Mouse (Mus musculus) embryonic fibroblast, embryonic 13.5 days (primary cell): ENCODE data around the gene Casr.

Source experiments
- CTCF ChIP-seq: IDR thresholded peaks from 2 replicates; pipeline ENCODE4 v1.5.1; 2011; ENCODE audit warnings: mild to moderate bottlenecking, control low read depth, low read length, moderate library complexity, borderline replicate concordance; ENCODE audit not compliant: insufficient read depth
- POLR2A ChIP-seq: IDR thresholded peaks from 2 replicates; pipeline ENCODE4 v1.6.1; 2011; ENCODE audit warnings: low read depth, mild to moderate bottlenecking, control low read depth, low read length, moderate library complexity

DNA sequence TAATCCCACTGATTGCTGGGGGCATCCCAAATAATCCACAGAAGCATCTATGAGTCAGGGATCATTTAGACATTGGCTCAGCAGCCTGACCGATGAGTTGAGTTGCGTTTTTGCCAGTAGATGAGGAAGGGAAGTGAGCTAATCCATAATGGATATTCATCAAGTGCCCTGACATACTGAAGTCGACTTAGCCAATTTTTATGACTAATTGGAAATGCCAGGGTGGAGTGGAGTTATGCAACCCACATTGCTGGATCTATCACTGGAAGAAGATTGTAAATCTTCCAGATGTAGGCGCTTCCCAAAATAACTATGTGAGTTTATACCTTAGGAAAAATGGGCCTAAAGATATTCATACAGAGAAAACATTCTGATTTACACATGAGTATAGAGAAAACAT lies 97.9 kb downstream of the Casr start:
- TF ChIP-seq POLR2A = no peak
- no peak for TF ChIP-seq CTCF
